Mouse (Mus musculus) kidney, embryonic 14.5 days (tissue): ENCODE results near the gene Cebpb. TPM values are rescaled to one million over a fixed set of nuclear protein-coding genes. Genes with fewer than 3 reads are reported as not detected.
A peak's percentile ranks its signal among the peaks of the same experiment; 100 is the strongest.

Experiments used
- ATAC-seq: fragments of 200-750 bp; cut with Nextera tagmentation; 2 replicates; pipeline ENCODE4 v1.8.0; 2017; ENCODE audit warnings: moderate number of reproducible peaks, mild to moderate bottlenecking, moderate TSS enrichment, moderate library complexity; ENCODE audit not compliant: low FRiP score, low TSS enrichment
- H3K27ac ChIP-seq: fragments of 300-500 bp; sonication (generic); 2 replicates; pipeline ENCODE4 v1.5.1; 2014; ENCODE audit warnings: low read depth, mild to moderate bottlenecking, low read length, moderate library complexity, mixed read lengths
- H3K27me3 ChIP-seq: fragments of 300-500 bp; sonication (generic); 2 replicates; pipeline ENCODE4 v1.6.1; 2014; ENCODE audit warnings: mild to moderate bottlenecking, low read length; ENCODE audit not compliant: control insufficient read depth, insufficient read depth
- H3K36me3 ChIP-seq: fragments of 300-500 bp; sonication (generic); 2 replicates; pipeline ENCODE4 v1.6.1; 2014; ENCODE audit warnings: low read length, mixed read lengths; ENCODE audit not compliant: control insufficient read depth, insufficient read depth
- H3K4me1 ChIP-seq: fragments of 300-500 bp; sonication (generic); 2 replicates; pipeline ENCODE4 v1.6.1; 2014; ENCODE audit warnings: low read length, mixed read lengths; ENCODE audit not compliant: control insufficient read depth, insufficient read depth
- H3K4me2 ChIP-seq: fragments of 300-500 bp; sonication (generic); replicated peaks from 2 replicates; pipeline ENCODE4 v1.6.1; 2014; ENCODE audit warnings: low read depth, mild to moderate bottlenecking, low read length
- H3K4me3 ChIP-seq: fragments of 300-500 bp; sonication (generic); 2 replicates; pipeline ENCODE4 v1.5.1; 2014; ENCODE audit warnings: mild to moderate bottlenecking, low read length
- H3K9ac ChIP-seq: fragments of 300-500 bp; sonication (generic); 2 replicates; pipeline ENCODE4 v1.6.1; 2014; ENCODE audit warnings: low read depth, mild to moderate bottlenecking, low read length, moderate library complexity
- H3K9me3 ChIP-seq: fragments of 300-500 bp; sonication (generic); 2 replicates; pipeline ENCODE4 v1.6.1; 2016; ENCODE audit warnings: low read length; ENCODE audit not compliant: control insufficient read depth
- WGBS: fragments of 180-500 bp; shearing (Covaris S2); extraction: QIAGEN DNeasy Blood & Tissue Kit; methylation state at CpG from one replicate; pipeline ENCODE4 v1.1.7; 2014; 5-methylcytosine and 5-hydroxymethylcytosine counted together
- polyA plus RNA-seq: library from polyadenylated mRNA; unstranded; fragments of >200 nt; fragmentation: Nextera tagmentation; extraction: Ambion mirVana; gene quantifications from 2 replicates; pipeline ENCODE4 v1.2.1, GENCODE M21; 2014

Gene Cebpb
- polyA plus RNA-seq, 1 experiment from 2014 or later, result 7.7 TPM

- Histone ChIP-seq H3K36me3 (no peaks in the 10 kb centered on the region), H3K27me3 (no peaks in the 10 kb centered on the region), H3K9ac (no peak overlapping the region), H3K27ac (no peak overlapping the region), H3K9me3 (no peaks in the 10 kb centered on the region), H3K4me1 (no peaks in the 10 kb centered on the region), H3K4me3 (no peak overlapping the region), H3K4me2 (no peak overlapping the region)
- ATAC-seq, result no peak
- WGBS, result 76% methylated on average over 4 of the region's 4 CpGs
Observed at GRCm38 (mm10) chr2:167719520-167719919, 30.8 kb downstream of the Cebpb start.

- Histone ChIP-seq H3K9me3 (no peaks in the 10 kb centered on the region), H3K36me3 (no peaks in the 10 kb centered on the region), H3K9ac (no peak overlapping the region; the same call in 1 of the 2 replicates), H3K4me2 (no peak overlapping the region), H3K27me3 (no peaks in the 10 kb centered on the region), H3K4me1 (no peaks in the 10 kb centered on the region), H3K4me3 (no peak overlapping the region), H3K27ac (no peak overlapping the region)
- ATAC-seq, result no peak
- WGBS, result 57% methylated on average over 11 of the region's 11 CpGs
Observed at GRCm38 (mm10) chr2:167721159-167721882, 32.6 kb downstream of the Cebpb start.

- Histone ChIP-seq H3K4me3 (no peak overlapping the region), H3K27ac (no peak overlapping the region), H3K27me3 (no peaks in the 10 kb centered on the region), H3K4me2 (no peak overlapping the region), H3K4me1 (0 out of 2 replicates have a peak, but pooled peaks cover 7% of the 10 kb centered on the region), H3K9me3 (no peaks in the 10 kb centered on the region), H3K36me3 (no peaks in the 10 kb centered on the region), H3K9ac (no peak overlapping the region)
- ATAC-seq, result no peak
- 67% methylated on average over 6 of the region's 6 CpGs for WGBS
Observed at GRCm38 (mm10) chr2:167722538-167722937, 33.8 kb downstream of the Cebpb start.

- Histone ChIP-seq H3K4me3 (no peak overlapping the region), H3K9me3 (no peaks in the 10 kb centered on the region), H3K4me1 (0 out of 2 replicates have a peak, but pooled peaks cover 7% of the 10 kb centered on the region), H3K9ac (no peak overlapping the region), H3K36me3 (no peaks in the 10 kb centered on the region), H3K27me3 (no peaks in the 10 kb centered on the region), H3K4me2 (no peak overlapping the region), H3K27ac (no peak overlapping the region)
- 77% methylated on average over 11 of the region's 11 CpGs for WGBS
- no peak for ATAC-seq
Observed at GRCm38 (mm10) chr2:167723589-167724206, 35.0 kb downstream of the Cebpb start.

- Histone ChIP-seq H3K27ac (no peak overlapping the region), H3K4me2 (no peak overlapping the region), H3K4me3 (no peak overlapping the region), H3K4me1 (0 out of 2 replicates have a peak, but pooled peaks cover 7% of the 10 kb centered on the region), H3K27me3 (no peaks in the 10 kb centered on the region), H3K9ac (no peak overlapping the region), H3K36me3 (no peaks in the 10 kb centered on the region), H3K9me3 (no peaks in the 10 kb centered on the region)
- no peak for ATAC-seq
- 90% methylated on average over 10 of the region's 10 CpGs for WGBS
Observed at GRCm38 (mm10) chr2:167725879-167726278, 37.2 kb downstream of the Cebpb start.

DNA sequence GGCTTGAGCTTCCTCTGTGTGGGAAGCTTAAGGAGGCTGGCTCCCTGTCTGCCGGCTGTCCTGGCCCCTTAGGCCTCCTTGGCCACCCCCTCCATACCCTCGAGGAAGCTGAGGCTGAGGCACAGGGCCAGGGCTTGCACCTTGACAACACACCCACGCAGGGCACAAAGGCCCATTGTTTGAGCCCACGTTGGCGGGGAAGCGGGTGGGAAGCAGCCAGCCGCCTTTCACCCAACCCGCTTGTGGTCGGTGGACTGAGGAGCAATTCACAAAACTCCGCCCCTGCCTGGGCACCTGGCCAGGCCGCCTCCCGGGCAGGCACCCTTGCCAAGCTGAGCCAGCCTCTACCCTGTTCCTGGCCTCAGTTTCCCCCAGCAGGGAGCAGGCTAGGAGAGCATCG lies 38.4 kb downstream of the Cebpb start:
- no peaks in the 10 kb centered on the region for H3K9me3 ChIP-seq
- no peak overlapping the region for H3K9ac ChIP-seq
- WGBS, result 51% methylated on average over 13 of the region's 13 CpGs
- no peak overlapping the region for H3K27ac ChIP-seq
- no peaks in the 10 kb centered on the region for H3K27me3 ChIP-seq
- ATAC-seq, result 0 out of 2 replicates have a peak, but pooled peaks have one; percentile 20
- 0 out of 2 replicates have a peak, but pooled peaks cover 7% of the 10 kb centered on the region for H3K4me1 ChIP-seq
- no peak overlapping the region for H3K4me2 ChIP-seq
- H3K4me3 ChIP-seq, result no peak overlapping the region
- no peaks in the 10 kb centered on the region for H3K36me3 ChIP-seq

DNA sequence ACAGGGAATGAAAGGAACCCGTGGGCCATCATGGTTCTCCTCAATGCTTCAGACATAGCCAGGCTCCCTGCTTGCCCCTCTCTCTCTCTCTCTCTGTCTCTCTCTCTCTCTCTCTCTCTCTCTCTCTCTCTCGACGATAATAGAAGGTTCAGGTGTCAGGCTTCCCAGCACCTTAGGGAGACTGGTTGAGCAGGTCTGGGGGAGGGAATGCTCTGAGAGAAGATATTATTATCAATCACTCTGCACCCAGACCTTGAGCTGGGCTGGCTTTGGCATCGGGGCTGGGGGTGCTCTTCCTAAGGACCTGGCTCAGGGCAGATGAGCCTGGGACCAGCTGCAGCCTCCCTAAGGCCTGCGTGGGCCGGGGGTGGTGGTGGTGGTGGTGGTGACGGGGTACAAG lies 41.3 kb downstream of the Cebpb start:
- no peak for ATAC-seq
- H3K4me1 ChIP-seq, result 0 out of 2 replicates have a peak, but pooled peaks cover 7% of the 10 kb centered on the region
- 61% methylated on average over 7 of the region's 7 CpGs for WGBS

DNA sequence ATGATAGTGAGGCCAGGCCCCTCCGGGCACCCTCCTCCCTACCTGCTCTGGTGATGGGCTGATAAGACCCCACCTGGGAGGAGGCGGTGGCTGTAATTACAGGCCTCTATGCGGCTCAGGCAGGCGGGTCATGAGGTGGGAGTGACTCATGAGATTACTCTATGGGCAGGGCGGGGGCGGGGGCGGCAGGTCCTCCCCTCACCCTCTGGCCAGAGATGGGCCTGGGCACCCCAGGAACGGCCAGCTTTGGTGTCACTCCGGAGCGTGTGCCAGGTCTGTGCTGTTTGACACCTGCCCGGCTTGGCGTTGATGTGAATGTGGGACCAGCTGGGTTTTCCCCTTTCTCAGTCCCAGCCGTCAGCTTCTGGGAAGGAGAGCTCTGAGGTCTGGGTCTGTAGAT lies 42.4 kb downstream of the Cebpb start:
- Histone ChIP-seq H3K9ac (no peak overlapping the region), H3K9me3 (no peaks in the 10 kb centered on the region), H3K4me3 (no peak overlapping the region), H3K27ac (no peak overlapping the region), H3K4me1 (0 out of 2 replicates have a peak, but pooled peaks cover 7% of the 10 kb centered on the region), H3K27me3 (no peaks in the 10 kb centered on the region), H3K36me3 (no peaks in the 10 kb centered on the region), H3K4me2 (no peak overlapping the region)
- WGBS, result 49% methylated on average over 13 of the region's 13 CpGs
- ATAC-seq, result peak; percentile 10; the same call in 1 of the 2 replicates

More for the DNA sequence above, 41.3 kb downstream of the Cebpb start:
- Histone ChIP-seq H3K4me3 (no peak overlapping the region), H3K36me3 (no peaks in the 10 kb centered on the region), H3K9me3 (no peaks in the 10 kb centered on the region), H3K4me2 (no peak overlapping the region), H3K9ac (no peak overlapping the region), H3K27ac (no peak overlapping the region), H3K27me3 (no peaks in the 10 kb centered on the region)

- H3K4me3 ChIP-seq, result no peak overlapping the region
- no peak overlapping the region for H3K9ac ChIP-seq
- H3K36me3 ChIP-seq, result no peaks in the 10 kb centered on the region
- 51% methylated on average over 10 of the region's 10 CpGs for WGBS
- no peaks in the 10 kb centered on the region for H3K27me3 ChIP-seq
- H3K9me3 ChIP-seq, result no peaks in the 10 kb centered on the region
- H3K4me2 ChIP-seq, result no peak overlapping the region
- no peak for ATAC-seq
- H3K27ac ChIP-seq, result no peak overlapping the region
- peaks cover 6% of the 10 kb centered on the region for H3K4me1 ChIP-seq
Observed at GRCm38 (mm10) chr2:167734861-167735260, 46.1 kb downstream of the Cebpb start.
